Mouse (Mus musculus): ENCODE measurements at regions not wholly inside any gene's neighbourhood (a gene's known extent, or its start where the extent isn't known, plus 50 kb on each side); places are given as distances from the start of the nearest gene placed in this dataset.
A peak's percentile ranks its signal among the peaks of the same experiment; 100 is the strongest.

- no peaks in the 10 kb centered on the region for H3K27me3 ChIP-seq (ENCODE audit: control insufficient read depth, insufficient read depth, low read length)
- no peak for TF ChIP-seq POLR2A (IDR thresholded peaks at IDR 0.05; ENCODE audit: borderline replicate concordance, extremely low read depth, insufficient read depth, insufficient read length)
- peak; percentile 24; the same call in 1 of the 2 replicates for ATAC-seq (ENCODE audit: low FRiP score, low read depth)
- H3K4me1 ChIP-seq (ENCODE audit: control insufficient read depth, insufficient read depth, low read length), result peaks cover 58% of the 10 kb centered on the region
- H3K4me2 ChIP-seq (replicated peaks; ENCODE audit: low read depth, low read length, severe bottlenecking), result peak overlapping the region; percentile 33
- H3K4me3 ChIP-seq (replicated peaks; ENCODE audit: low read length), result no peak overlapping the region
- H3K9me3 ChIP-seq (ENCODE audit: control insufficient read depth, low read length), result no peaks in the 10 kb centered on the region
- H3K27ac ChIP-seq (replicated peaks; ENCODE audit: low read depth, low read length), result peak overlapping the region; percentile 80
- DNase-seq (ENCODE audit: low spot score), result peak; percentile 52
- no peak overlapping the region for H3K9ac ChIP-seq (ENCODE audit: low read depth, low read length, severe bottlenecking)
- 18% methylated on average over 10 of the region's 12 CpGs for WGBS
- H3K36me3 ChIP-seq (ENCODE audit: control insufficient read depth, insufficient read depth, low read length), result no peaks in the 10 kb centered on the region
These were observed 126.3 kb downstream of the Gadd45g start for GRCm38 (mm10) chr13:51972656-51973310.

GRCm38 (mm10) chr13:51973461-51973860 is 127.0 kb downstream of the Gadd45g start:
- Histone ChIP-seq H3K4me2 (replicated peaks; ENCODE audit: low read depth, low read length, severe bottlenecking) (peak overlapping the region; percentile 33), H3K27ac (replicated peaks; ENCODE audit: low read depth, low read length) (peak overlapping the region; percentile 80), H3K36me3 (ENCODE audit: control insufficient read depth, insufficient read depth, low read length) (no peaks in the 10 kb centered on the region), H3K27me3 (ENCODE audit: control insufficient read depth, insufficient read depth, low read length) (no peaks in the 10 kb centered on the region), H3K9ac (ENCODE audit: low read depth, low read length, severe bottlenecking) (no peak overlapping the region), H3K9me3 (ENCODE audit: control insufficient read depth, low read length) (no peaks in the 10 kb centered on the region), H3K4me3 (replicated peaks; ENCODE audit: low read length) (no peak overlapping the region), H3K4me1 (ENCODE audit: control insufficient read depth, insufficient read depth, low read length) (peaks cover 58% of the 10 kb centered on the region)
- DNase-seq (ENCODE audit: low spot score) (peak; percentile 94), ATAC-seq (ENCODE audit: low FRiP score, low read depth) (peak; percentile 66)
- 18% methylated on average over 10 of the region's 10 CpGs for WGBS
- no peak for TF ChIP-seq POLR2A (IDR thresholded peaks at IDR 0.05; ENCODE audit: borderline replicate concordance, extremely low read depth, insufficient read depth, insufficient read length)

- WGBS, result 81% methylated on average over 4 of the region's 6 CpGs
- H3K4me2 ChIP-seq (replicated peaks; ENCODE audit: low read depth, low read length, severe bottlenecking), result no peak overlapping the region
- no peaks in the 10 kb centered on the region for H3K36me3 ChIP-seq (ENCODE audit: control insufficient read depth, insufficient read depth, low read length)
- ATAC-seq (ENCODE audit: low FRiP score, low read depth) (no peak), DNase-seq (ENCODE audit: low spot score) (no peak)
- H3K9ac ChIP-seq (ENCODE audit: low read depth, low read length, severe bottlenecking), result no peak overlapping the region
- no peak for TF ChIP-seq POLR2A (IDR thresholded peaks at IDR 0.05; ENCODE audit: borderline replicate concordance, extremely low read depth, insufficient read depth, insufficient read length)
- H3K27ac ChIP-seq (replicated peaks; ENCODE audit: low read depth, low read length), result peak overlapping the region; percentile 80
- H3K4me3 ChIP-seq (replicated peaks; ENCODE audit: low read length), result no peak overlapping the region
- peaks cover 58% of the 10 kb centered on the region for H3K4me1 ChIP-seq (ENCODE audit: control insufficient read depth, insufficient read depth, low read length)
- H3K9me3 ChIP-seq (ENCODE audit: control insufficient read depth, low read length), result no peaks in the 10 kb centered on the region
- no peaks in the 10 kb centered on the region for H3K27me3 ChIP-seq (ENCODE audit: control insufficient read depth, insufficient read depth, low read length)
These were observed 127.6 kb downstream of the Gadd45g start for GRCm38 (mm10) chr13:51974101-51974500.

- Histone ChIP-seq H3K4me2 (replicated peaks; ENCODE audit: low read depth, low read length, severe bottlenecking) (0 out of 2 replicates have a peak overlapping the region, but pooled peaks have one; percentile 16), H3K9me3 (ENCODE audit: control insufficient read depth, low read length) (no peaks in the 10 kb centered on the region), H3K27me3 (ENCODE audit: control insufficient read depth, insufficient read depth, low read length) (no peaks in the 10 kb centered on the region), H3K36me3 (ENCODE audit: control insufficient read depth, insufficient read depth, low read length) (no peaks in the 10 kb centered on the region), H3K9ac (ENCODE audit: low read depth, low read length, severe bottlenecking) (no peak overlapping the region), H3K27ac (replicated peaks; ENCODE audit: low read depth, low read length) (peak overlapping the region; percentile 59), H3K4me1 (ENCODE audit: control insufficient read depth, insufficient read depth, low read length) (peaks cover 58% of the 10 kb centered on the region), H3K4me3 (replicated peaks; ENCODE audit: low read length) (no peak overlapping the region)
- 26% methylated on average over 10 of the region's 10 CpGs for WGBS
- no peak for TF ChIP-seq POLR2A (IDR thresholded peaks at IDR 0.05; ENCODE audit: borderline replicate concordance, extremely low read depth, insufficient read depth, insufficient read length)
- peak; percentile 52 for DNase-seq (ENCODE audit: low spot score)
- no peak for ATAC-seq (ENCODE audit: low FRiP score, low read depth)
These were observed 128.9 kb downstream of the Gadd45g start for GRCm38 (mm10) chr13:51975330-51975729.

- Histone ChIP-seq H3K36me3 (ENCODE audit: control insufficient read depth, insufficient read depth, low read length) (no peaks in the 10 kb centered on the region), H3K9me3 (ENCODE audit: control insufficient read depth, low read length) (no peaks in the 10 kb centered on the region), H3K9ac (ENCODE audit: low read depth, low read length, severe bottlenecking) (no peak overlapping the region), H3K27me3 (ENCODE audit: control insufficient read depth, insufficient read depth, low read length) (no peaks in the 10 kb centered on the region), H3K4me2 (replicated peaks; ENCODE audit: low read depth, low read length, severe bottlenecking) (0 out of 2 replicates have a peak overlapping the region, but pooled peaks have one; percentile 16), H3K27ac (replicated peaks; ENCODE audit: low read depth, low read length) (peak overlapping the region; percentile 59), H3K4me1 (ENCODE audit: control insufficient read depth, insufficient read depth, low read length) (peaks cover 60% of the 10 kb centered on the region), H3K4me3 (replicated peaks; ENCODE audit: low read length) (no peak overlapping the region)
- peak; percentile 76 for ATAC-seq (ENCODE audit: low FRiP score, low read depth)
- peak; percentile 79 for DNase-seq (ENCODE audit: low spot score)
- no peak for TF ChIP-seq POLR2A (IDR thresholded peaks at IDR 0.05; ENCODE audit: borderline replicate concordance, extremely low read depth, insufficient read depth, insufficient read length)
- 32% methylated on average over 7 of the region's 7 CpGs for whole genome bisulfite sequencing
These were observed 129.5 kb downstream of the Gadd45g start for GRCm38 (mm10) chr13:51975801-51976601.

Measured in limb, embryonic 14.5 days (tissue).